Mouse (Mus musculus) gastrocnemius, adult 2 months (tissue): ENCODE measurements at regions not wholly inside any gene's neighbourhood (a gene's known extent, or its start where the extent isn't known, plus 50 kb on each side); places are given as distances from the start of the nearest gene placed in this dataset.
A peak's percentile ranks its signal among the peaks of the same experiment; 100 is the strongest.

Source experiments
- DNase-seq: peaks from one replicate; pipeline ENCODE4 v3.0.0; 2022
- H3K27ac ChIP-seq: fragments of 200-600 bp; 2 replicates; pipeline ENCODE4 v1.8.1; 2022; ENCODE audit warnings: mild to moderate bottlenecking
- H3K4me3 ChIP-seq: fragments of 200-600 bp; 2 replicates; pipeline ENCODE4 v1.8.1; 2022; ENCODE audit warnings: mild to moderate bottlenecking, moderate library complexity
- CTCF ChIP-seq: fragments of 200-600 bp; IDR thresholded peaks from 2 replicates; pipeline ENCODE4 v1.8.1; 2022; ENCODE audit warnings: antibody characterized with exemption, mild to moderate bottlenecking, moderate library complexity
- intact Hi-C: fragments of 180-260 bp; cut with DNase I; formaldehyde crosslinking; loops from one replicate; pipeline ENCODE4 v1.15.1; 2025

- no peak for TF ChIP-seq CTCF
- no peak overlapping the region for H3K4me3 ChIP-seq
- no peak overlapping the region for H3K27ac ChIP-seq
- intact Hi-C loops = no loop called here
- peak; percentile 1 for DNase-seq
These were observed 84.3 kb downstream of the Uncx start for GRCm38 (mm10) chr5:139627552-139627951.

GRCm38 (mm10) chr5:139637028-139637427, 93.7 kb downstream of the Uncx start:
- intact Hi-C loops = no loop called here
- no peak overlapping the region for H3K27ac ChIP-seq
- H3K4me3 ChIP-seq = no peak overlapping the region
- TF ChIP-seq CTCF = no peak
- no peak for DNase-seq

GRCm38 (mm10) chr5:139640652-139641612, 95.2 kb downstream of the Micall2 start:
- Histone ChIP-seq H3K27ac (no peak overlapping the region), H3K4me3 (no peak overlapping the region)
- DNase-seq = no peak
- no peak for TF ChIP-seq CTCF
- intact Hi-C loops = no loop called here

GRCm38 (mm10) chr5:139644816-139645215, 91.3 kb downstream of the Micall2 start:
- H3K27ac ChIP-seq = no peak overlapping the region
- no peak for TF ChIP-seq CTCF
- DNase-seq = no peak
- intact Hi-C loops = no loop called here
- no peak overlapping the region for H3K4me3 ChIP-seq

GRCm38 (mm10) chr5:139651041-139651440, 85.1 kb downstream of the Micall2 start:
- no peak for DNase-seq
- Histone ChIP-seq H3K4me3 (no peak overlapping the region), H3K27ac (no peak overlapping the region)
- TF ChIP-seq CTCF = no peak
- intact Hi-C loops = no loop called here
